Mouse (Mus musculus): ENCODE measurements at regions not wholly inside any gene's neighbourhood (a gene's known extent, or its start where the extent isn't known, plus 50 kb on each side); places are given as distances from the start of the nearest gene placed in this dataset.

DNA sequence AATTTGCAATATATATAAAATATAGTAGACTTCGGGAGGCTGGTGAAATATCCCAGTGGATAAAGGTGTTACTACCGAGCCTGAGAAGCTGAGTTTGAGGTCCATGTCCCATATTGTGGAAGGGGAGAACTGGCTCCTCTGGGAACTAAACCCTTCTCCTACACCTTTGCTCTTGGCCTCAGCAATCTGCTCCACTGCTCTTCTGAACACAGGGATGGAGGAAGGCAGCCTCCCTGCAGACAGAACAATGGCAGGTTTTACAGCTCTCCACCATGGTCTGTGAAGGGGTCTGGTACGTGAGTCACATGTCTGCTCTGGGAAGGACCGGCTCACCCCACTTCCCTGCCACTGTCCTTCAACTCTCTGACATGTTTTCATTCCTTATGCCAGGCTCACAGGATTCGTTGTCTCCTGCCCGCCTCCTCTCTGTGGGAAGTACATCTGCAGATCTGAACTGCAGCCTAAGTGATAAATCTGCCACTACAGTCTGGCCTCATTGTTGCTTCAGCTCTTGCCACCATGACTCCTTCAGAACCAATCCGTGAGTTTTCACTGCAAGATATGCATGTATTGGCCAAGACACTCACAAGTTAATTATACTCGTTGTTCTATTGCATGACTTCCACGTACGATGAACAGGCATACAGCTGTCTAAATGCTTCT lies 220.0 kb upstream of the Gm9767 start:
- DNase-seq (ENCODE audit: low spot score), result no peak

DNA sequence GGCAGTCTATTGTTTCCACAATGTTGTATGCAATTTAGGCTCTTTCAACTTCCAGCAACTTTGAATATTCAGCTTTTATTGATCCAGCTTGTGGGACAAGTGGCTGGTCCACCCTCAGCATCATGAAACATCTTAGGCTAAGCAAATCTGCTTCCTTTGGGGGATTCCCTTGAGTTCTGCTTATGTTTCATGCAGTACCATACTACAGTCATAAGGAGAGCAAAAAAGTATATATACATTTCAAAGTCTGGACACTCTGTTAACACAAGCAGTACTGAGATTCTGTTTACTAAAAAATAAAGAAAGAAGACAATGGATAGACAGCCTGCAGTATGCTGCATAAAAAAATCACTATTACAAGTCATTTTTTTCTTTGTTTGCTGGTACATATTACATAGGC lies 233.7 kb upstream of the Gm9767 start:
- DNase-seq (ENCODE audit: low spot score), result no peak

GRCm38 (mm10) chr10:25829275-25829674 lies 248.8 kb upstream of the Gm9767 start:
- no peak for DNase-seq (ENCODE audit: low spot score)

GRCm38 (mm10) chr10:25804223-25804622 lies 268.2 kb upstream of the Smlr1 start:
- no peak for DNase-seq (ENCODE audit: low spot score)

DNA sequence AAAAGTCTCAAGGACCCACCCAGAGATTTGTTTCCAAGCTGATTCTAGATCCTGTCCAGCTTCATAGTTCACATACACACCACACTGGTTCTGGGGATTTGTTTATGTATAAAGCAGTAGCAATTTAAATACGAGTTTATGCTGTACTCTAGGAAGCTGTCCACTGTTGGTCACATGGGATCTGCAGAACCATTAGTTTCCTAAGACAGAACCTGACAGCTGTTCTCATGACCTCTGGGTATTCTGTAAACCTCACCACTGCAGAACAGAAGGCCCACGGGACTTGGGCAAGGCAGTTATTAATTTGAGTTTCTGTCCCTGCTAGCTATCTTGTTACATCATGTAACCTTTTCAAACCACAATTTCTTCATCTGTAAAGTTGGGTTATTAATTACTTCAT lies 265.4 kb upstream of the Smlr1 start:
- no peak for DNase-seq (ENCODE audit: low spot score)

DNA sequence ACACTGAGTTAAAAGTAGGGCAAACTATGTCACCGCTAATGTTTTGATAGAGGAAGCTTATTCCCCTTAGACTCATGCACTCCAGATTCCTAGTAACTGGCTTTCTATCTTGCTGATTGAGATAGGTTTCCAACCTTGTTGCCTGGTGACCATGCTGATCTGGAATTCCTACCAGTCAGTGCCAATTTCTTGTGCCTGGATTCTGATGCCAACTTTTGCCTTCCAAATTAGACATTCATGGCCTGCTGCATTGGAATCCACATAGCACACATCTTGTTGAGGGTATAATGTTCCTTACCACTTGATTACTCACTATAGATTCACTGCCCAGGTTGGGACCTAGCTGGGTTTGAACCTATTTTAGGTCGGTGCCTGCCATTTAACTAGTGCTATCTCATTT lies 262.8 kb upstream of the Smlr1 start:
- DNase-seq (ENCODE audit: low spot score), result no peak

DNA sequence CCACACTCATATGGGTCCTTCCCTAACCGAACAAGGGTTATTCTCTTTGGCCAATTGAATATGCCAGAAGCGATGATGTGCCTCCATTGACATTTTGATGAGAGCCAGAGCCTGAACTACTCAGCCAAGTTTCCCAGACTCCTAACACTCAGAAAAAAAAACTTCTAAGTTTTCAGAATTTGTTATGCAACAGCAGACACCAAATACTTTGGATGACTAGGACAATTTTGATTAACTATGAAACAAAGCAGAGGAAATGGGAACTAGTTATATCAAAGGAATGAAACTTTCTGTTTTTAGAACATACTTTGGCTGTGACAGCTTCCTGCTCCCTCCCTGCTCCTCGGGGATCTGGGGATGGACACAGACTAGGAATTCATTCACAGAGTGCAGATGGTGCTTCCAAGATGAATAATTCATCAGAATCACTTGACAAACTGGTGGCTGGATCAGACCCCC lies 254.3 kb upstream of the Smlr1 start:
- no peak for DNase-seq (ENCODE audit: low spot score)

DNA sequence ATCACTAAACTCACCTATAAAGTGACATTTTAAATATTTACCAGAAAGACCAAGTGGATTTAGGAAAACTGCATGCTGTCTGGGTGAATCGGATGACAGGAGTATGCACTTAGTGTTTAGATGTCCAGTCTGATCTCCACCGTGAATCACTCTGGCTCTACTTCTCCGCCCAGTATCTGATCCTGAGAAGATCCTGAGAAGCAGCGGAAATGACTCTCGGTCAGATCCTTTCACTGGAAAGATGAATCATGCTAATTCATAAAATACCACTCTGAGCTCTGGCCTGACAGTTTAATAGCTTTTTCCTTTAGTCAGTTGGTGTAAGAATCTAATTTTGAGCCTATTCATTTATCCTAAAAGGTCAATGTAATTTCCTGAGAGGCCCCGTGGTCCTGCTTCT lies 252.6 kb upstream of the Smlr1 start:
- no peak for DNase-seq (ENCODE audit: low spot score)

DNA sequence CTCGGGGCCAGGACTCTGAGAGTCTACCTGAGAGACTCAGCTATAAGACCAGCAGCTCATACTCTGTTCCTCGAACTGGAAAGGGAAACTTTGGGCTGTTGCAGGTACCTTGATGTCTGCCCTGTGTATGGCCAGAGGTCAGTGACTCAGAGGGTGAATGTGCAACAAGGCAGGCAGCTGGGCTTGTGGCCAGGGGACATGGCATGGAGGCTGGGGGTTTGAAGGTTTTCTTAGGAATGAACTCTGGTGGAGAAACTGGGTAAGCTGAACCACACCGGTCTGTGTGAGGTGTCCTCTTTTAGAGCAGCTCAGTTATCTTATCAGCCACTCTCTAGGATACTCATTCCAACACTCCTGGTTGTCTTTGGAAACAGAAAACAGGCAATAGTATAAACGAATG lies 251.9 kb upstream of the Smlr1 start:
- no peak for DNase-seq (ENCODE audit: low spot score)

GRCm38 (mm10) chr10:25783861-25784260 lies 247.8 kb upstream of the Smlr1 start:
- no peak for DNase-seq (ENCODE audit: low spot score)

- no peak for DNase-seq (ENCODE audit: low spot score)
These were observed 243.4 kb upstream of the Smlr1 start for GRCm38 (mm10) chr10:25779476-25779875.

GRCm38 (mm10) chr10:25777717-25778116 lies 241.7 kb upstream of the Smlr1 start:
- no peak for DNase-seq (ENCODE audit: low spot score)

DNA sequence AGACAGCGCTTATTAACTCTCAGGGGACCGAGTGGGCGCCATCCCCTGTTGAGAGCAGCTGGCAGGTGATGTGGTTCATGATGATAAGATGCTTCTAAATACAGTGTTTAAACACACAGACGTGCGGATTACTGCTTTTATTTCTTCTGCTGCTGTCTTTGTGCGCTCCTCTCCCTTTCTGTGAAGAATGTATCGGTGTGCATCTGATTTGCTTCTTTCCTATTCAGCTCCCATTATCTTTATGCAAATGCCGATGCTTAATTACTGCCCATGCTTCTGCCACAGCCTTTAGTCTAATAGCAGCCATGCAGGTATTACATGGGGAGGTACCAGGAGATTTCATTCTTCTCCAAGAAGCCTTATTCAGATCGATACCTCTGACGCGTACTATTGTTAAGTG lies 240.6 kb upstream of the Smlr1 start:
- DNase-seq (ENCODE audit: low spot score), result no peak

GRCm38 (mm10) chr10:25770051-25770450 lies 234.0 kb upstream of the Smlr1 start:
- DNase-seq (ENCODE audit: low spot score), result no peak

- DNase-seq (ENCODE audit: low spot score), result no peak
These were observed 232.4 kb upstream of the Smlr1 start for GRCm38 (mm10) chr10:25768456-25768855.

GRCm38 (mm10) chr10:25754300-25754699 lies 218.2 kb upstream of the Smlr1 start:
- no peak for DNase-seq (ENCODE audit: low spot score)

GRCm38 (mm10) chr10:25742678-25743077 lies 206.6 kb upstream of the Smlr1 start:
- no peak for DNase-seq (ENCODE audit: low spot score)

- DNase-seq (ENCODE audit: low spot score), result no peak
These were observed 204.9 kb upstream of the Smlr1 start for GRCm38 (mm10) chr10:25740956-25741355.

GRCm38 (mm10) chr10:25730470-25730869 lies 194.4 kb upstream of the Smlr1 start:
- no peak for DNase-seq (ENCODE audit: low spot score)

GRCm38 (mm10) chr10:25723966-25724365 lies 187.9 kb upstream of the Smlr1 start:
- no peak for DNase-seq (ENCODE audit: low spot score)

GRCm38 (mm10) chr10:25715747-25716146 lies 179.7 kb upstream of the Smlr1 start:
- DNase-seq (ENCODE audit: low spot score), result no peak

- DNase-seq (ENCODE audit: low spot score), result no peak
These were observed 178.6 kb upstream of the Smlr1 start for GRCm38 (mm10) chr10:25714636-25715035.

GRCm38 (mm10) chr10:25714041-25714440 lies 178.0 kb upstream of the Smlr1 start:
- DNase-seq (ENCODE audit: low spot score), result no peak

DNA sequence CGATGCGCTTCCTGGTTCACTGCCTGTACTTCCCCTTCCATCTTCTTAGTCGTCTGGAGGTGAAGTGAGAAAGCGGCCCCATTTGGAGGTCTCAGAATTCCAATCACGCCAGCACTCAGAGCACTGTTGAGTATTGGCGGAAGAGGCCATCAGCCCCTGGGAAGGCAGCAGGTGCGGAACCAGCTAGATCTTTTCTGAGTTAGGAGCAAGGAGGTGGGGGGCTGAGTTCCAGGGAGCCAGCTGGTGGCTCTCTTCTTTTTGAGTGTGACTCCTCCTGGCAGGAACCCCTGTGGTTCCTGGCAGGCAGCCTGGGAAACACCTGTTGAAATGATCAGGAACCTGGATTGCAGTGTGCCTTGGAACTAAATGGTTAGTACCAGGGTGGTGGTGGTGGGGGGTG lies 171.9 kb upstream of the Smlr1 start:
- DNase-seq (ENCODE audit: low spot score), result no peak

DNA sequence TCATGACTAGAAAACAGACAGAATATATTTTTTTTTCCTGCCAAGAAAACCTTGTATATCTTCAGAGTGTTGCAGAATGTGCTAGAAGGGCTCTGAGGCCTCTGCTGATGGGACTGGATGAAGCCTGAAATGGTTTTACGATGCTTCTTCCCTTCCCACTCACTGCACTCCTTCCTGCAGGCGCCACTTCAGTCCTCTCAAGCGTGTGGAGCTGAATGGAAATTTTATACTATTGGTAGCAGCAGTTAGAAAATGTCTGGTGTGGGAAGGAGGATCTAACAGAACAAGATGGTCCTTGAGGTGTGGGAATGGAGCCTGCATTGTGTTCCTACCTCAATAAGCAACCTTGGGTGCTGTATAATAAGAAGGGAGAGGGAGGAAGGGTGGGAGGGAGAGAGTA lies 166.1 kb upstream of the Smlr1 start:
- DNase-seq (ENCODE audit: low spot score), result no peak
